Mouse (Mus musculus) midbrain, embryonic 11.5 days (tissue): ENCODE measurements around the gene Rbm38. TPM values are rescaled to one million over a fixed set of nuclear protein-coding genes. Genes with fewer than 3 reads are reported as not detected.

Experiments
- ATAC-seq: fragments of 200-750 bp; cut with Nextera tagmentation; 2 replicates; pipeline ENCODE4 v1.8.0; 2017; ENCODE audit warnings: moderate TSS enrichment, moderate library complexity; ENCODE audit not compliant: low FRiP score
- DNase-seq: peaks from one replicate; pipeline ENCODE4 v3.0.0; 2015; ENCODE audit warnings: low spot score; ENCODE audit errors: missing footprints
- H3K27ac ChIP-seq: fragments of 300-500 bp; sonication (generic); 2 replicates; pipeline ENCODE4 v1.5.1; 2014; ENCODE audit warnings: low read depth, low read length
- H3K27me3 ChIP-seq: fragments of 300-500 bp; sonication (generic); 2 replicates; pipeline ENCODE4 v1.6.1; 2014; ENCODE audit warnings: mild to moderate bottlenecking, low read length, moderate library complexity, mixed read lengths; ENCODE audit not compliant: control insufficient read depth, insufficient read depth
- H3K36me3 ChIP-seq: fragments of 300-500 bp; sonication (generic); 2 replicates; pipeline ENCODE4 v1.6.1; 2014; ENCODE audit warnings: mild to moderate bottlenecking, low read length, moderate library complexity, mixed read lengths; ENCODE audit not compliant: control insufficient read depth, insufficient read depth
- H3K4me1 ChIP-seq: fragments of 300-500 bp; sonication (generic); 2 replicates; pipeline ENCODE4 v1.6.1; 2014; ENCODE audit warnings: low read length; ENCODE audit not compliant: control insufficient read depth, insufficient read depth
- H3K4me2 ChIP-seq: fragments of 300-500 bp; sonication (generic); 2 replicates; pipeline ENCODE4 v1.6.1; 2014; ENCODE audit warnings: mild to moderate bottlenecking, moderate library complexity
- H3K4me3 ChIP-seq: fragments of 300-500 bp; sonication (generic); 2 replicates; pipeline ENCODE4 v1.5.1; 2014; ENCODE audit warnings: low read depth, low read length
- H3K9ac ChIP-seq: fragments of 300-500 bp; sonication (generic); 2 replicates; pipeline ENCODE4 v1.6.1; 2014; ENCODE audit warnings: low read length
- H3K9me3 ChIP-seq: fragments of 300-500 bp; sonication (generic); 2 replicates; pipeline ENCODE4 v1.6.1; 2016; ENCODE audit warnings: low read length; ENCODE audit not compliant: control insufficient read depth
- WGBS: fragments of 180-500 bp; shearing (Covaris S2); extraction: QIAGEN DNeasy Blood & Tissue Kit; methylation state at CpG from one replicate; pipeline ENCODE4 v1.1.7; 2014; 5-methylcytosine and 5-hydroxymethylcytosine counted together
- polyA plus RNA-seq: library from polyadenylated mRNA; unstranded; fragments of >200 nt; fragmentation: Nextera tagmentation; extraction: Ambion mirVana; gene quantifications from 2 replicates; pipeline ENCODE4 v1.2.1, GENCODE M21; 2014

Rbm38 gene
- polyA plus RNA-seq, 1 experiment from 2014 or later, result 77.3 TPM

DNA sequence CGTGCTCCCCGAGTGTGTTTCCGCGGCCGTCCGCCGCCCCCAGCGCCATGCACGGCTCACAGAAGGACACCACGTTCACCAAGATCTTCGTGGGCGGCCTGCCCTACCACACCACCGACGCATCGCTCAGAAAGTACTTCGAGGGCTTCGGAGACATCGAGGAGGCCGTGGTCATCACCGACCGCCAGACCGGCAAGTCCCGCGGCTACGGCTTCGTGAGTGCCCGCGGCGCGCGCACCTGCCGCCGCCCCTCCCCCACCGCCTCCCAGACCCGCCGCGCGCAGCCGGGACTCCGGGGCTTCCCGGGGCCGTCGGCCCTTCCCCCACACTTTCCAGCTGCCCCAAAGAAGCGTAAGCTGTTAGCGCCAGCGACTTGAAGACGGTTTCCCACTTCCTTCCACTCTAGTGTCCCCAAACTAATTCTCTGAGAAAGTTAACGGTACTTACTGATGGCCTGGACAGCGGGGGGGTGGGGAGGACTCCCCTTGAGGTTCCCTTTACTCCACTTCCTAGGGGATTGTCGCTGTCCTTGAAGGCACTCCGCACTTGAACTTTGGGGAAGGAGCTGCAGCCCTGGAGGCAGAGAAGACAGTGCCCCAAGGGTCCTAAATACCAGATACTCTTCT is 1.9 kb downstream of the Rbm38 start:
- H3K9ac ChIP-seq, result peak overlapping the region; percentile 88
- WGBS, result under 1% methylated on average over 51 of the region's 51 CpGs
- ATAC-seq (peak; percentile 68), DNase-seq (peak; percentile 96)
- H3K4me2 ChIP-seq, result peak overlapping the region; percentile 79
- peaks cover 19% of the 10 kb centered on the region for H3K27me3 ChIP-seq
- no peaks in the 10 kb centered on the region for H3K9me3 ChIP-seq
- peaks cover 8% of the 10 kb centered on the region for H3K36me3 ChIP-seq
- peak overlapping the region; percentile 65; the same call in 1 of the 2 replicates for H3K27ac ChIP-seq
- H3K4me1 ChIP-seq, result peaks cover 37% of the 10 kb centered on the region
- peak overlapping the region; percentile 76 for H3K4me3 ChIP-seq

DNA sequence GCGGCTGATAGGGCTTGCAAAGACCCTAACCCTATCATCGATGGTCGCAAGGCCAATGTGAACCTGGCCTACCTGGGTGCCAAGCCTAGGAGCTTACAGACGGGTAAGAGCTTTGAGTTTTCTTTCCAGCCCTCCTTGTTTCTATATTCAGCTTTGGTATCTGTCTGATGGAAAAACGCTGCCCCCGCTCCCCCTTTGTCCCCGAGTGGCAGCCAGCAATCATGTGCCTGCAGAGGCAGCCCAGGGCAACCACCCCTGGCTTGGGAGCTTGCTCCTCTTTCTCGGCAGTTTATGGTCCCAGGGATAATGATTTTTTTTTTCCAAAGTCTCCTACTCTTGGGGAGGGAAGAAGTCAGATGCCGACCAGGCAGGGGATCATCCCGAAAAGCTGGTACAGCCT is 2.5 kb downstream of the Rbm38 start:
- 31% methylated on average over 10 of the region's 10 CpGs for WGBS
- H3K4me1 ChIP-seq, result peaks cover 37% of the 10 kb centered on the region
- H3K9me3 ChIP-seq, result no peaks in the 10 kb centered on the region
- peak overlapping the region; percentile 79 for H3K4me2 ChIP-seq
- DNase-seq, result no peak
- peak overlapping the region; percentile 76 for H3K4me3 ChIP-seq
- H3K27ac ChIP-seq, result no peak overlapping the region
- H3K36me3 ChIP-seq, result peaks cover 8% of the 10 kb centered on the region
- peak overlapping the region; percentile 88 for H3K9ac ChIP-seq
- H3K27me3 ChIP-seq, result peaks cover 19% of the 10 kb centered on the region
- ATAC-seq, result no peak

DNA sequence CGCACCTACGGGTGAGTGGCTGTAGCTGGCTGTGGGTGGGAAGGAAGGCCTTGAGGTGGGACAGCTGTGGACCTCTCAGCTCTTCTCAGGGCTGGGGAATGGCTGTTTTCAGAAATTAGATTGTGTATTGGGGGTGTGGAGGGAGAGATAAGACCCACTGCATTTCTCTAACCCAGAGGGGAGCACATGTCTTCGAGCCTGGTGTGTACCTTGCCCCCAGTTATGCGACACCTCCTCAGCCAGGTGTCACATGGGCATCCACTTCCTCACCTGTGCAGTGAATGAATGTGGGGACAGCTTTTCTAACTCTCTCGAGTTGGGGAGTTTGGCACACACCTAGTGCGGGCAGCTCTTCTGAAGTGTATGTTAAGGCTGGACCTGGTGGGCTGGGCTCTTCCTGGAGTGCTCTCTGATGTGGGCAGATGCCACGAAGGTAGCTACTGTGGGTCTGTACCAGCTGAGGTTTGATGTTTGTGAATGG is 3.1 kb downstream of the Rbm38 start:
- H3K9ac ChIP-seq, result peak overlapping the region; percentile 88
- no peaks in the 10 kb centered on the region for H3K9me3 ChIP-seq
- no peak overlapping the region for H3K27ac ChIP-seq
- 90% methylated on average over 7 of the region's 7 CpGs for WGBS
- peaks cover 37% of the 10 kb centered on the region for H3K4me1 ChIP-seq
- no peak for ATAC-seq
- peaks cover 8% of the 10 kb centered on the region for H3K36me3 ChIP-seq
- H3K27me3 ChIP-seq, result peaks cover 19% of the 10 kb centered on the region
- H3K4me2 ChIP-seq, result peak overlapping the region; percentile 79
- no peak for DNase-seq
- peak overlapping the region; percentile 76 for H3K4me3 ChIP-seq

GRCm38 (mm10) chr2:173023966-173024365 is 3.7 kb downstream of the Rbm38 start:
- ATAC-seq, result no peak
- WGBS, result 78% methylated on average over 4 of the region's 4 CpGs
- Histone ChIP-seq H3K9ac (no peak overlapping the region; the same call in 1 of the 2 replicates), H3K36me3 (peaks cover 8% of the 10 kb centered on the region), H3K4me2 (peak overlapping the region; percentile 79; the same call in 1 of the 2 replicates), H3K9me3 (no peaks in the 10 kb centered on the region), H3K4me1 (peaks cover 37% of the 10 kb centered on the region), H3K4me3 (peak overlapping the region; percentile 76), H3K27ac (no peak overlapping the region), H3K27me3 (peaks cover 18% of the 10 kb centered on the region)
- DNase-seq, result no peak

GRCm38 (mm10) chr2:173024392-173024791 is 4.1 kb downstream of the Rbm38 start:
- no peak overlapping the region for H3K27ac ChIP-seq
- H3K4me1 ChIP-seq, result peaks cover 35% of the 10 kb centered on the region
- H3K4me2 ChIP-seq, result no peak overlapping the region; the same call in none of the 2 replicates
- WGBS, result 77% methylated on average over 8 of the region's 8 CpGs
- H3K36me3 ChIP-seq, result peaks cover 8% of the 10 kb centered on the region
- H3K4me3 ChIP-seq, result no peak overlapping the region
- ATAC-seq (no peak), DNase-seq (no peak)
- no peak overlapping the region for H3K9ac ChIP-seq
- no peaks in the 10 kb centered on the region for H3K9me3 ChIP-seq
- H3K27me3 ChIP-seq, result peaks cover 13% of the 10 kb centered on the region

GRCm38 (mm10) chr2:173024938-173025337 is 4.6 kb downstream of the Rbm38 start:
- DNase-seq, result no peak
- Histone ChIP-seq H3K9ac (0 out of 2 replicates have a peak overlapping the region, but pooled peaks have one; percentile 5), H3K27me3 (peaks cover 11% of the 10 kb centered on the region), H3K27ac (no peak overlapping the region), H3K36me3 (peaks cover 8% of the 10 kb centered on the region), H3K4me1 (peaks cover 33% of the 10 kb centered on the region), H3K4me3 (no peak overlapping the region), H3K4me2 (peak overlapping the region; percentile 20), H3K9me3 (no peaks in the 10 kb centered on the region)
- 32% methylated on average over 4 of the region's 4 CpGs for WGBS
- no peak for ATAC-seq

DNA sequence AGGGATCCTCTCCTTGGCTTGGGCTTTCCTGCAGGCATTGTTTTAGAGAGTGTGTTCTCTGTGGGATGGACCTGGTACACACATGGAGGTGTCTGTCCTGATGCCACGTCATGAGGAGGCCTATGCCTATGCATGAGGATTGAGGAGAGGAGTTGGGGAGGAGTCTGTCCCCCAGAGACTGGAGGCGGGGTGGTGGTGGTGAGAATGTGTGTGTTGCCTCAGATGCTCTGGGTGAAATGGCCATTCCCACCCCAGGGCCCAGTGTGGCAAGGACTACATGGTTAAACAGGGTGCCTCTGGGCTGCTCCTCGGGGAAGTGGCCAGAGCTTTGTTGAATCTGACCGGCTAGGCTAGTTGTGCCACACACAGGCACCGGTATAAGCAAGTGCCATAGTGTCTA is 6.0 kb downstream of the Rbm38 start:
- Histone ChIP-seq H3K4me3 (no peak overlapping the region), H3K36me3 (peaks cover 12% of the 10 kb centered on the region), H3K4me2 (no peak overlapping the region), H3K9ac (no peak overlapping the region; the same call in 1 of the 2 replicates), H3K27me3 (peaks cover under 1% of the 10 kb centered on the region; the same call in 1 of the 2 replicates), H3K9me3 (no peaks in the 10 kb centered on the region), H3K4me1 (peaks cover 26% of the 10 kb centered on the region), H3K27ac (no peak overlapping the region)
- no peak for ATAC-seq
- 88% methylated on average over 5 of the region's 5 CpGs for WGBS
- DNase-seq, result no peak

DNA sequence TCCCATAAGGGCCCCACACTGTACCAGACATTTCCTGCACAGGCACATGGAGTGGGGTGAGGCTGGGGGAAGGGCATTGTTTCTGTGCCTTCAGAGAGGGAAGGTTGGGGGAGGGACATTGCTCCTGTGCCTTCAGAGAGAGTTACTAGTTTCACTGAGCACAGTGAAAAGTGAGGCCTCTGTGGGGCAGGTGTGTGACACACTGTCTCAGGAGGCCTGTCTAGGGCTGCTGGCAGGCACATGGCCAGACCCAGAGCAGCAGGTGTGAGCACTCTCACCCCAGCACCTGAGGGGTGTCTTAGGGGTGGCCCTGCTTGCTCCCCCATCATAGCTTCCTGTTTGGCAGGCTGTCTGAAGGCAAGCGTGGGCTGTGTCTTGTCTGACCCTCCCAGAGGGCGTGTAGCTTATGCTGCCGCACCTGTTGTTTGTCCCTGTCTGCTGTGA is 6.4 kb downstream of the Rbm38 start:
- H3K27ac ChIP-seq, result no peak overlapping the region
- peaks cover 14% of the 10 kb centered on the region for H3K36me3 ChIP-seq

DNA sequence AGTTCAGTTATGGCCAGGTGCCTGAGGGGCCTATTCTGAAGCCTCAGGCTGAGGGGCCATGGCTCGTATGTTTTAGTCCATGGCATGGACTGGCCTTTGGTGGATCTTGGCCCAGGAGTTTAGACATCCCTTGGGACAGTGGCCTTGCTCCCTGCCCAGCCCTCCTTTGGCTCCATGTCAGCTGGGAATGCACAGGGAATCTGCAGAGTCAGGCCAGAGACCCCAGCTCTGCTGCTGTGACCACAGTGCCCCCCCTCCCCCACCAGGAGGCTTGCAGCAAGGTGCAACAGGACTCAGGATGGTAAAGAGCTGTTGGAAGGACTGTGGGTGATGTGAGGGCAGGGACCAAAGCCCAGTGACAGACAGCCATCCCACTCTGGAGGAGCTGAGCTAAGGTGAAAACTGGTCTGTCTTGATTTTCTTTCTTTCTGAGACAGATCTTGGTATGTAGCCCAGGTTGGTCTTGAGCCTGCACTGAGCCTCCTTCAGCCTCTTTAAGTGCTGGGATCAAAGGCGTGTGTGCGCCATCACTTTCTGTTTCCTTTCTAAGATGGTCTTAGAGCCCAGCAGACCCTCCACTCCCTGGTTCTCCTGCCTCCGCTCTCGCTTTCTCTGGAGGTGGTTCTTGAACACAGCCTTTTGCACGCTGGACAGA is 7.0 kb downstream of the Rbm38 start:
- DNase-seq (no peak), ATAC-seq (no peak)
- Histone ChIP-seq H3K27ac (no peak overlapping the region), H3K4me3 (no peak overlapping the region), H3K9me3 (no peaks in the 10 kb centered on the region), H3K4me1 (peaks cover 26% of the 10 kb centered on the region), H3K4me2 (no peak overlapping the region), H3K27me3 (no peaks in the 10 kb centered on the region), H3K36me3 (peaks cover 16% of the 10 kb centered on the region), H3K9ac (no peak overlapping the region)
- WGBS, result 90% methylated on average over 6 of the region's 6 CpGs

More for the DNA sequence above, 6.4 kb downstream of the Rbm38 start:
- DNase-seq, result no peak
- H3K4me2 ChIP-seq, result no peak overlapping the region
- no peak overlapping the region for H3K9ac ChIP-seq
- no peaks in the 10 kb centered on the region for H3K9me3 ChIP-seq
- ATAC-seq, result no peak
- 92% methylated on average over 3 of the region's 3 CpGs for WGBS
- H3K4me3 ChIP-seq, result no peak overlapping the region
- H3K4me1 ChIP-seq, result peaks cover 26% of the 10 kb centered on the region
- H3K27me3 ChIP-seq, result no peaks in the 10 kb centered on the region
